Mouse (Mus musculus) fat pad, adult 2 months (tissue): ENCODE results near the gene Tmed9.
A peak's percentile ranks its signal among the peaks of the same experiment; 100 is the strongest.

Experiments
- DNase-seq: peaks from one replicate; pipeline ENCODE4 v3.0.0-alpha.2; 2011; ENCODE audit warnings: low read depth, low spot score; ENCODE audit errors: extremely low read depth

Gene Tmed9

DNA sequence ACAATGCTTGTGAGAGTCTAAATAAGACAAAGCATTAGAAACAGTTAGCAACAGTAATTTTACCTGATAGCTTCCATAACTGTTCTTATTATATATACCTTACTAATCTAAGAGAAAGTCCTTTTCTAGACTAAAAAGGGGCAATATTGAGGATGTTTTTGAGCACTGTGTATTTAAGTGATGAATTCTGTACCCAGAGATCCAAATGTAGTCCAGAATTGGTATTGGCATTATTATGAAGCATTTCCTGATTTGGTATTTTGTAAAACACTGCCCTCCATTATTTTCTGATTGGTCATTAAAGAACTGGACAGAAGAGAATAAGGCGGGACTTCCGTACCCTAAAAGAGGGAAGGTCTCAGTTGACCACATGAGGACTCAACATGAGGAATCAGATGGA is at the start of gene Tmed9:
Gene Tmed9, plus strand, starts transcription at position 301 of the 400 bp plus-strand sequence.
- DNase-seq = no peak

- DNase-seq = no peak
These were observed 49.5 kb upstream of the Tmed9 start for GRCm38 (mm10) chr13:55523951-55524600.

DNA sequence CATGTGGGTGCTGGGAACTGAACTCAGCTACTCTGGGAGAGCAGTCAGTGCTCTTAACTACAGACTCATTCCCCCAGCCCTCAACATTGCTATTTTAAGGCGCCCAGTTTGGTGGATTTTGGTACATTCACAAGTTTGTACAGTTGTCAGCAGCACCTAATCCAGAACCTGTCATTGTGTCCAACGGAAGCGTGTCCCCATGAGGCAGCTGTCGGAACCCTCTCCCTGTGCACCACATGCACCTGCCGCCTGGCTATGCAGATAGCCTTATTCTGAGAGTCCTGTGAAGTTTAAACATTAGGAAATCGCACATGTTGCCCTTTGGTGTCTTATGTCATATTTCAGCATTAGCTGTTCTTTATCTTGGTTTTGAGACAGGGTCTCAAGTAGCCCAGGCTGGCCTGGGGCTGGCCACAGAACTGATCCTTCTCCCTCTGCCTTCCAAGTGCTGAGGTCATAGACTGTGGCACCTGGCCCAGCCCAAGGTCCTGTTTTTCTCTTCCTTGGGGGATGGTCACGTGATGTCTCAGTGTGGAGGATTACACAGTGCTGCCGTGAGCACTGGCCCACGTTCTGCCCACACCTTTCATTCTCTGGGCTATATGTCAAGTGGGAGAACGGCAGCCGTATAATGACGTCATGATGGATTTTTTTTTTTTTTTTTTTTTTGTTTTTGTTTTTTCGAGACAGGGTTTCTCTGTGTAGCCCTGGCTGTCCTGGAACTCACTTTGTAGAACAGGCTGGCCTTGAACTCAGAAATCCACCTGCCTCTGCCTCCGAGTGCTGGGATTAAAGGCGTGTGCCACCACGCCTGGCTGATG is 47.6 kb upstream of the Tmed9 start:
- peak; percentile 40 for DNase-seq

DNA sequence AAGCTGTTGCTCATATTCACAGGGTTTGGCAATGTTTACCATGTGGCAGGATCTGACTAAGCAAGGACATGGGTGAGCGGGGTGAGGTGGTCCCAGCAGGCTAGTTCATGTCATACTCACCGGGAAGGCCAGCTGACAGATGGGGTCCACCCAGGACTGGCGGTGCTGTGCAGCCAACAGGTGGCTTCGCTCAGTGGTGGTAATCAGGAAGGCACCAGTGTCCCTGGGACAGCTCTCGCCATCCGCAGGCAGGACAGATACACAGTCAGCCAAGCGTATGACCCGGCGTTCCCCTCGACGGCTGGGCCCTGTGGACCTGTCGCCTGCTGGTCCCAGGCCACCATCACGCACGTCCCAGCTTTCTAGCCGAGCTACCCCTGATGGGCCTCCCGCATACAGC is 46.3 kb upstream of the Tmed9 start:
- no peak for DNase-seq

GRCm38 (mm10) chr13:55527834-55528772 is 45.4 kb upstream of the Tmed9 start:
- no peak for DNase-seq

DNA sequence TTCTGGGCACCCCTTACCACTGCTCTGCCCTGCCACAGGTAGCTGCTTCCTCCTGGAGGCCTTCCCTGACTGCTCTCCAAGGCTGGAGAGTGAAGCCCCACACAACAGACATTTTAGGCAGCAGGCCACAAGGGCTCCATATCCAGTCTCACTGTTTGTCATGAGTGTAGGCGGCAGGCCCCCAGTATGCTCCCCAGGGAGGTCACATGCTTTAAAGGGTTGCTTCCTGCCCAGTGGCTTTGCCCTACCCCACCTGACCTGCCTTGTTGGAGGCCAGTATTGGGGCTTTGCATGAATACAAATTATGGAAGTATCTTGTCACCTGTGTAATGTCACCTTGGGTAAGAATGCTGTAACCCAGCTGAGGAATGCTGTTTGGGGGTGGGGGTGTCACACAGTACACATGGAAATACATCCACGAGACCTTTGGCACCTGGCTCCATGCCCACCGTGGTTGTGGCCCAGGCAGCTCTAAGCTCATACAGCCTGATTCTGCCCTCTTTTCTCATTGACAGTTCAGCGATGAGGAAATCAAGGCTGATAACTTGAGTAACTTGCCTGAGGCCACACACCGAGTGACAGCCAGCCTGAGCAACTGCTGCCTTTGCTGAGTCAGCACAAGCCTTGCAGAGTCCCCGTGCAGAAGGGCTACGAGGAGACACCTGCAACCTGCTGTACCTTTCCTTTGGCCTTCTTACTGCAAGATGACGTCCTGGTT is 44.2 kb upstream of the Tmed9 start, which contains the start of gene Dok3:
Gene Dok3, minus strand, starts transcription at position 99 of the 718 bp plus-strand sequence.
- no peak for DNase-seq

GRCm38 (mm10) chr13:55535191-55535590 is 38.3 kb upstream of the Tmed9 start:
- no peak for DNase-seq

GRCm38 (mm10) chr13:55535796-55536193 is 37.7 kb upstream of the Tmed9 start:
- no peak for DNase-seq

GRCm38 (mm10) chr13:55536194-55537175 is 37.0 kb upstream of the Tmed9 start, which contains the start of gene Ddx41:
TSS of gene Ddx41 (minus strand) at chr13:55536658.
- peak; percentile 85 for DNase-seq

DNA sequence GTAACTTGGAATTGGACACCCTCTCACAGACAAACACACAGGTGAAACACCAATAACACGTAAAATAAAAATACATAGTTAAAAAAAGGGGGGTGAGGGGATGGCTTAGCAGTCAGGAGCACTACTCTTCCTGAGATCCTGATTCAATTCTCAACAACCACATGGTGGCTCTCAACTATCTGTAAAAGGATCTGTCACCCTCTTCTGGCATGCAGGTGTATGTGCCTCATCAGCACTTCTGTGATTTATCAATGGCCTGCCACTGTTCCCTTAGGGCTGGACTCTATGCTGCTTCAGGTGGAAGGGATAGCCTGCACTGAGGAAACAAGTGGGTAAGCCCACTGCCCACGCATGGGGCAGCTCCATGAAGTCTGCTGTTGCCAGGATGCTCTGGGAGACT is 32.6 kb upstream of the Tmed9 start:
- DNase-seq = no peak

DNA sequence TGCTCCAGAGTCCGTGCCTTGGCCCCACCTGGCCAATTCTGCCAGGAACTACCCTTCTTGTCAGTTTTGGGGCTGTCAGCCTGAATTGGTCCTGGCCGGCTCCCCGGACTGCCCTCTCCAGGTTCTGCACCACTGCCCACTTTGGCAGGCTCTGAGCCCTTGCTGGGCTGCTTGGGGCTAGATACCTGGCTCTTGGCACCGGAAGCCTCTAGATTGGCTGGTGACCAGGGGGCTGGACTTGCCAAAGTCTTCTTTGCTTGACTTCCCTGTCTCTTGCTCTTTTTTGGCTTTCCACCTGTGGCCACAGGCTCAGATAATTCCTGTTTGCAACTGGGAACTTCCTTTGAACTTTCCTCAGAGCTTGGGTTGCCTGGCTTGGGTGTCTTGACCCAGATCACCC is 30.6 kb upstream of the Tmed9 start:
- no peak for DNase-seq

DNA sequence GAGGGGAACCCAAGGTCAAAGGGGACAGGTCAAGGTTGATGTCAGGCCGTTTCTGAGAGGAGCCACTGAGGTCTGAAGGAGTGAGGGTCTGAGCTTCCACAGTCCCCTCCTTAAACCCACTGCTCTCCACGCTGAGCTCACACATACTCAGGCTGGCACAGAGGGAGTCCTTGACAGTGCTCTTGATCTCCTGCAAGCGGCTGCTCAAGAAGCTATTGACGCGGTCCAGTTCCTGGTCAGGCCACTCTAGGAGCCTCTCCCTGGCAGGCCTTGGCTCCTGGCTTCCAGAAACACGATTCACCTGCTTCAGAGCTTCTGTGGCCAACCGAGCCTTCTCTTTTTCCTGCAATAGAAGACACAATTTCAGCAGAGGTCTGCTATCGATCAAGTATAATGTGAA is 30.1 kb upstream of the Tmed9 start:
- DNase-seq = no peak

DNA sequence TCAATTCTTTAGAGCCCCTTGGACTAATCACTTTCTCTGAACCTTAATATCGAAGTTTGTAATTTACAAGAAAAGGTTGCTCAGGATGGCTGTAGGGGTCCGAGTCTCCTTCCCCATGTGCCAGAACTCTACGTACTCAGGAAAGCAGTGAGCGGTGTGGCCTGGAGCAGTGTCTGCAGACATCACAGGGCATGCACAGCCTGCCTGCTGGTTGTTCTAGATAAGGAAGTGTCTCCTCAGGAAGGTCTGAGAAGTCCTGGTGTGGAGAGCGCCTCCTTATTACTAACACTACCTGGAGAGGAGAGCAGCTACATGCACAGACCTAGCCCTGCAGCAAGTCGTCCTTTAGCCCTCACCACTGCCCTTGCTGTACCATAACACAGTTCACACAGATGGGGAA is 28.7 kb upstream of the Tmed9 start:
- no peak for DNase-seq

DNA sequence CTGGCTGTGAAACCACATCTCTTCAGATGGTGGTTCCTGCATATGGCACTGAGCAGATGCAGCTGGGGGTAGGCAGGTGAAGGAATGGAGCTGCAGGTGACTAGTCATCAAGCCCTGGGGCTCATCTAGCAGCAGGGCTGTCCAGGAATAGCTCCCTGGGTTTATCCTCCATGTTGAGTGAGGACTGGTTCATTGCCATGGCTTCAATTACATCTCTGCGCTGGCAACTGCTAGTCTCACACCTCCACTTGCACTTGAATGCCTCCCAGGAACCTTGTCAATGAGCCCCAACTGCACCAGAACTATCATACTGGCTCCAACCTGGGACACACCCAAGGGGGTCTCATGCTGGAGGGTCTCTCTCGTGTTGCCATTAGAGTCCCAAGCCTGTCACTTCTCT is 25.6 kb upstream of the Tmed9 start:
- no peak for DNase-seq

DNA sequence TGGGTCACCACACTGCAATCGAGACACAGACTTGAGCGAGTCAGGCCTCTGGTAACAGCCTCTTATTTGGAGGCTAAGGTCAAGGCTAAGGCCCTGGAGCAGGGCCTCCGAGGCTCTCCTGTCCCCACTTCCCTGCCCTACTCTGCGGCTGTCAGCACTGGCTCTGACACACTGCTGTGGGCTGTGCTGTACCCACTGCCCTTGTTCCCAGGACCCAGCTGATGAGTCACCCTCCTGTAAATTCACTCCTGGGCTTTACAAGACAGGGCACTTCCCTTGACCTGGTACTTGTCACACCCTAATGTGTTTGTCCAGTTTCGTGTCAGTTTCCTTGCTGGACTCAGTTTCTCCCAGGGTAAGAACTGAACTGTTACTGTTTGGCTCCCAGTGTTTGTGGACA is 25.1 kb upstream of the Tmed9 start:
- DNase-seq = no peak

GRCm38 (mm10) chr13:55549061-55549460 is 24.5 kb upstream of the Tmed9 start:
- no peak for DNase-seq

DNA sequence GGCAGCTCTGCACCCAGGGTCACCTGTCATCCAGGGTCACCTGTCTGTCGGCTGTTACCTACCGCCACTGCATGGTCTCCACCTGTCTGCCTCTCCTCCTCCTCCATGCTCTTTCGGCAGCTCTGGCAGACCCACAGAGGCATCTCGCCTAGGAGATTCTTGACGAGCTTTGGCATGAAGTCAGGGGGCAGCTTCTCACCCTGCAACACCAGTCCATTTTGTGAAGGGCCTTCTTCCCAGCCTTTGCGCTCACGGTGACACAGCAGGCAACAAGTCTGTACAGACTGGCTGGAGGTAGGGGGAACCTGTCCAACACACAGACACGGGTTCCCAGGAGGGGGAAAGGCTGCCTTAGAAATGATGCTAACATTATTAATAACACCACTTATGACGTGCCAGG is 17.6 kb upstream of the Tmed9 start:
- DNase-seq = no peak

DNA sequence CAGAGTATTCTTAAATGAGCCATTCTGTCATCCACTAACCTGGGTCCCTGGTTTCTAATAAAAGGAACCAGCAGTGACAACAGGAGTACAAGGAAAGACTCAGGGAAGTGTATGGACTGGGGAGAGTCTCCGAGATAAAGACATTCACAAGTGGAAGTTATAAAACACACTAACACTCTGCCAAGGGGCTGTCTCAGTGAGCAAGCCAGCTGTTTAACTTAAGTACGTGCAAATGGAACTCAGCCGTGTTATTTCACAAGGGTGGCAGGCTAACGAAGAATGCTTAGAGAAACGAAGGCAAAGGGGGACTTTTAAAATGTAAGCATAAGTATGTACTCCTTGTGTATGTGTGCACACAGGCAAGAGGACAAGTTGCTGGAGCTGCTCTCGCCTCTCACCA is 16.0 kb upstream of the Tmed9 start:
- no peak for DNase-seq

DNA sequence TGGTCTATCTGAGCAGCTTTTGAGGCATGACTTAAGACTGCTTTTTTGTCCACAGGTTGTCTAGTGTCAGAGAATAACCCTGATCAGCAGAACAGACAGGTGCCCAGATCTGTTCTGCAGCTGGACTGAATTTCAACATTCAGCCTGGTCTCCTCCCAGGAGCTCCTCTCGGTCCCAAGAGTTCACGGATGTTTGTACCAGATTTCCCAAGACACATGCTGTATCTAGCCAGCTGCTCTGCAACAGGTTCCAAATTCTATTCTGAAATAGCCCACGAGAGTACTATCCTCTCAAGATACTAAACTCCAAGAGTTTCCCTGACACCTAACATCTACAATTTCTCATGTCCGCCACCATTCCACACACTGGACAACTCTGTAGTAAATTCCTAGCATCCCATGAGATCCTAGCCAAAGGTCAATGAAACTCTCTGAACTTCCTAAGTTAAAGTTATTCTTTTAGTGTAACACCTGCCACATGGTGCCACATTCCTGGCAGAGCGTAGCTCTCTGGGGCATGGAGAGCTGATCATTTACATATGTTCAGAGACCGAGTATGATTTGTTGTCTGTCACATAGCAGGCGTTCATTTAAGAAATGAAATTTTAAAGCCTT is 10.2 kb upstream of the Tmed9 start:
- peak; percentile 31 for DNase-seq
